Mouse (Mus musculus) stomach, embryonic 16.5 days (tissue): ENCODE results near the gene Rnf222. TPM values are rescaled to one million over a fixed set of nuclear protein-coding genes. Genes with fewer than 3 reads are reported as not detected.
A peak's percentile ranks its signal among the peaks of the same experiment; 100 is the strongest.
"Not testable (repeated sequence)": the region's sequence is repeated elsewhere in the genome, so short reads cannot be mapped to it uniquely, and the experiment has no call there.

Experiments
- ATAC-seq: fragments of 200-750 bp; cut with Nextera tagmentation; 2 replicates; pipeline ENCODE4 v1.8.0; 2017; ENCODE audit warnings: moderate number of reproducible peaks, moderate TSS enrichment; ENCODE audit not compliant: insufficient read depth, low FRiP score
- H3K27ac ChIP-seq: fragments of 300-500 bp; sonication (generic); 2 replicates; pipeline ENCODE4 v1.5.1; 2014; ENCODE audit warnings: low read length
- H3K27me3 ChIP-seq: fragments of 300-500 bp; sonication (generic); 2 replicates; pipeline ENCODE4 v1.6.1; 2014; ENCODE audit warnings: low read length, control low read depth, mixed read lengths; ENCODE audit not compliant: control insufficient read depth, insufficient read depth
- H3K36me3 ChIP-seq: fragments of 300-500 bp; sonication (generic); 2 replicates; pipeline ENCODE4 v1.6.1; 2014; ENCODE audit warnings: low read length; ENCODE audit not compliant: control insufficient read depth, insufficient read depth
- H3K4me1 ChIP-seq: fragments of 300-500 bp; sonication (generic); 2 replicates; pipeline ENCODE4 v1.6.1; 2014; ENCODE audit warnings: low read length, control low read depth, mixed read lengths; ENCODE audit not compliant: control insufficient read depth, insufficient read depth
- H3K4me2 ChIP-seq: fragments of 300-500 bp; sonication (generic); 2 replicates; pipeline ENCODE4 v1.6.1; 2014; ENCODE audit warnings: low read depth, low read length, mixed read lengths
- H3K4me3 ChIP-seq: fragments of 300-500 bp; sonication (generic); replicated peaks from 2 replicates; pipeline ENCODE4 v1.5.1; 2014; ENCODE audit warnings: mild to moderate bottlenecking, low read length
- H3K9ac ChIP-seq: fragments of 300-500 bp; sonication (generic); 2 replicates; pipeline ENCODE4 v1.6.1; 2014; ENCODE audit warnings: low read length
- H3K9me3 ChIP-seq: fragments of 300-500 bp; sonication (generic); replicated peaks from 2 replicates; pipeline ENCODE4 v1.6.1; 2016; ENCODE audit warnings: low read length, control low read depth; ENCODE audit not compliant: control insufficient read depth
- WGBS: fragments of 180-500 bp; shearing (Covaris S2); extraction: QIAGEN DNeasy Blood & Tissue Kit; methylation state at CpG from one replicate; pipeline ENCODE4 v1.1.7; 2014; 5-methylcytosine and 5-hydroxymethylcytosine counted together
- polyA plus RNA-seq: library from polyadenylated mRNA; unstranded; fragments of >200 nt; fragmentation: Nextera tagmentation; extraction: Ambion mirVana; gene quantifications from 2 replicates; pipeline ENCODE4 v1.2.1, GENCODE M21; 2015

The Rnf222 gene
- polyA plus RNA-seq, 1 experiment from 2014 or later: 1.7 TPM

GRCm38 (mm10) chr11:68911531-68912177, 23.3 kb downstream of the Rnf222 start:
- H3K4me2 ChIP-seq: peak overlapping the region; percentile 17; the same call in 1 of the 2 replicates
- no peak overlapping the region for H3K4me3 ChIP-seq

GRCm38 (mm10) chr11:68914566-68914965, 26.2 kb downstream of the Rnf222 start:
- no peak for ATAC-seq
- H3K27me3 ChIP-seq: no peaks in the 10 kb centered on the region
- no peak overlapping the region for H3K4me3 ChIP-seq
- H3K4me2 ChIP-seq: no peak overlapping the region
- H3K9ac ChIP-seq: no peak overlapping the region
- 89% methylated on average over 4 of the region's 4 CpGs for WGBS
- no peaks in the 10 kb centered on the region for H3K36me3 ChIP-seq
- H3K9me3 ChIP-seq: no peaks in the 10 kb centered on the region
- no peak overlapping the region for H3K27ac ChIP-seq
- H3K4me1 ChIP-seq: 0 out of 2 replicates have a peak, but pooled peaks cover 3% of the 10 kb centered on the region

More at GRCm38 (mm10) chr11:68911531-68912177, 23.3 kb downstream of the Rnf222 start:
- Histone ChIP-seq H3K9ac (peak overlapping the region; percentile 23; the same call in 1 of the 2 replicates), H3K27me3 (no peaks in the 10 kb centered on the region), H3K36me3 (no peaks in the 10 kb centered on the region), H3K27ac (peak overlapping the region; percentile 75), H3K9me3 (no peaks in the 10 kb centered on the region), H3K4me1 (0 out of 2 replicates have a peak, but pooled peaks cover 3% of the 10 kb centered on the region)
- no peak for ATAC-seq
- WGBS: 27% methylated on average over 14 of the region's 14 CpGs

GRCm38 (mm10) chr11:68923191-68923590, 34.8 kb downstream of the Rnf222 start:
- no peaks in the 10 kb centered on the region for H3K36me3 ChIP-seq
- H3K27ac ChIP-seq: no peak overlapping the region
- no peaks in the 10 kb centered on the region for H3K4me1 ChIP-seq
- H3K27me3 ChIP-seq: no peaks in the 10 kb centered on the region
- no peaks in the 10 kb centered on the region for H3K9me3 ChIP-seq
- H3K4me3 ChIP-seq: no peak overlapping the region
- no peak overlapping the region for H3K4me2 ChIP-seq
- ATAC-seq: no peak
- no peak overlapping the region for H3K9ac ChIP-seq
- WGBS: 63% methylated on average over 3 of the region's 3 CpGs

GRCm38 (mm10) chr11:68924749-68925148, 36.4 kb downstream of the Rnf222 start:
- Histone ChIP-seq H3K4me1 (no peaks in the 10 kb centered on the region; the same call in 1 of the 2 replicates), H3K9ac (no peak overlapping the region), H3K27ac (no peak overlapping the region), H3K36me3 (no peaks in the 10 kb centered on the region), H3K27me3 (no peaks in the 10 kb centered on the region), H3K9me3 (no peaks in the 10 kb centered on the region), H3K4me3 (no peak overlapping the region), H3K4me2 (no peak overlapping the region)
- WGBS: 96% methylated on average over 2 of the region's 2 CpGs
- no peak for ATAC-seq

- H3K27ac ChIP-seq: no peak within 1 kb of the TSS
- no peak for ATAC-seq
- H3K4me2 ChIP-seq: no peak within 1 kb of the TSS
- no peaks in the 10 kb centered on the region for H3K27me3 ChIP-seq
- 82% methylated on average over 3 of the region's 3 CpGs for WGBS
- H3K4me3 ChIP-seq: no peak within 1 kb of the TSS
- H3K36me3 ChIP-seq: no peaks in the 10 kb centered on the region
- H3K9me3 ChIP-seq: no peaks in the 10 kb centered on the region
- H3K9ac ChIP-seq: no peak within 1 kb of the TSS
- H3K4me1 ChIP-seq: peaks cover 3% of the 10 kb centered on the region; the same call in 1 of the 2 replicates
Observed at GRCm38 (mm10) chr11:68926981-68927380, 38.6 kb downstream of the Rnf222 start, which contains the start of gene Odf4. Gene Odf4, minus strand, starts transcription at chr11:68927081.

DNA sequence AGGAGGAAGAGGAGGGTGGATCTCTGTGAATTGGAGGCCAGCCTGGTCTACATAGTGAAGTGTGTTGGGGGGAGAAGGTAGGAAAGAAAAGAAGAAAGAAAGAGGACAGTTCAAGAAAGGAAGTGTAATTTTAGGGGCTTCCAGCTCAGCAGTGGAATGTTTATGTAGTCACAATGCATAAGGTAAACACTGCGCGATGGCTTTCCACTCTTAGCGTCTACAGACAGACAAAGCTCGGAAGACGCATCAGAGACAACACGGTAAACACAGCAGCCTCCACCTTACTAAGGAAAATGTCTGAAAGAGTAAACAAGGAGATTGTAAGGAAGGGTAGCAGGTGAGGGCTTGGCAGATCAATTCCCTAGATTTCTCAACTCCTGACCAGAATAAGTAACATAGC, 41.6 kb downstream of the Rnf222 start:
- ATAC-seq: no peak
- 11% methylated on average over 6 of the region's 6 CpGs for WGBS
- no peak overlapping the region for H3K4me2 ChIP-seq

GRCm38 (mm10) chr11:68933885-68934507, 45.6 kb downstream of the Rnf222 start:
- H3K27me3 ChIP-seq: no peaks in the 10 kb centered on the region
- H3K27ac ChIP-seq: no peak overlapping the region
- H3K4me2 ChIP-seq: no peak overlapping the region
- H3K36me3 ChIP-seq: no peaks in the 10 kb centered on the region
- no peak for ATAC-seq
- H3K9ac ChIP-seq: no peak overlapping the region
- no peaks in the 10 kb centered on the region for H3K9me3 ChIP-seq
- peaks cover 7% of the 10 kb centered on the region; the same call in 1 of the 2 replicates for H3K4me1 ChIP-seq
- H3K4me3 ChIP-seq: no peak overlapping the region
- WGBS: 60% methylated on average over 5 of the region's 5 CpGs

More for the DNA sequence above, 41.6 kb downstream of the Rnf222 start:
- no peak overlapping the region for H3K9ac ChIP-seq
- H3K27me3 ChIP-seq: no peaks in the 10 kb centered on the region
- H3K36me3 ChIP-seq: no peaks in the 10 kb centered on the region
- H3K4me1 ChIP-seq: peaks cover 7% of the 10 kb centered on the region; the same call in 1 of the 2 replicates
- no peaks in the 10 kb centered on the region for H3K9me3 ChIP-seq
- H3K27ac ChIP-seq: no peak overlapping the region
- H3K4me3 ChIP-seq: no peak overlapping the region

- 90% methylated on average over 4 of the region's 4 CpGs for WGBS
- not testable (repeated sequence) for ATAC-seq, H3K27ac ChIP-seq, H3K36me3 ChIP-seq, H3K4me3 ChIP-seq, H3K4me2 ChIP-seq, H3K4me1 ChIP-seq, H3K9me3 ChIP-seq, H3K9ac ChIP-seq, H3K27me3 ChIP-seq
Observed at GRCm38 (mm10) chr11:68936951-68937350, 48.6 kb downstream of the Rnf222 start.
